Mouse (Mus musculus): ENCODE data around the gene Ak7. TPM values are rescaled to one million over a fixed set of nuclear protein-coding genes. Genes with fewer than 3 reads are reported as not detected.

Ak7 gene
- polyA plus RNA-seq (2016; fragmentation: Nextera tagmentation; extraction: Ambion mirVana) = 1.1 and 2.1 TPM in 2 replicates

GRCm38 (mm10) chr12:105705799-105706487 is at the start of gene Ak7:
Ak7 (plus strand) TSS chr12:105705976.
- WGBS = 9% methylated on average over 22 of the region's 22 CpGs
- peak within 1 kb of the TSS; percentile 36 for H3K4me3 ChIP-seq
- H3K36me3 ChIP-seq = peaks cover 15% of the 10 kb centered on the region
- peaks cover 14% of the 10 kb centered on the region for H3K4me1 ChIP-seq (replicated peaks)
- H3K27ac ChIP-seq = no peak within 1 kb of the TSS
- H3K27me3 ChIP-seq (ENCODE audit: insufficient read depth, poor library complexity, severe bottlenecking) = no peaks in the 10 kb centered on the region
- DNase-seq (ENCODE audit: low spot score) = peak; percentile 92
- H3K9me3 ChIP-seq = no peaks in the 10 kb centered on the region

- 96% methylated on average over 8 of the region's 8 CpGs for WGBS
- DNase-seq (ENCODE audit: low spot score) = no peak
- no peaks in the 10 kb centered on the region for H3K9me3 ChIP-seq
- H3K4me3 ChIP-seq = no peak overlapping the region
- H3K27me3 ChIP-seq (ENCODE audit: insufficient read depth, poor library complexity, severe bottlenecking) = no peaks in the 10 kb centered on the region
- no peak overlapping the region for H3K27ac ChIP-seq
- H3K36me3 ChIP-seq = peaks cover 44% of the 10 kb centered on the region
- no peaks in the 10 kb centered on the region for H3K4me1 ChIP-seq (replicated peaks)
These were observed 29.5 kb upstream of the Ak7 start for GRCm38 (mm10) chr12:105676274-105676673.

- no peak for DNase-seq (ENCODE audit: low spot score)
- Histone ChIP-seq H3K4me3 (no peak overlapping the region), H3K9me3 (no peaks in the 10 kb centered on the region), H3K27ac (no peak overlapping the region), H3K4me1 (replicated peaks) (peaks cover 3% of the 10 kb centered on the region), H3K27me3 (ENCODE audit: insufficient read depth, poor library complexity, severe bottlenecking) (no peaks in the 10 kb centered on the region), H3K36me3 (peaks cover 30% of the 10 kb centered on the region)
- 93% methylated on average over 7 of the region's 7 CpGs for WGBS
These were observed 27.6 kb upstream of the Ak7 start for GRCm38 (mm10) chr12:105678211-105678610.

- Histone ChIP-seq H3K4me1 (replicated peaks) (peaks cover 8% of the 10 kb centered on the region), H3K27ac (no peak overlapping the region), H3K4me3 (no peak overlapping the region), H3K9me3 (no peaks in the 10 kb centered on the region), H3K36me3 (peaks cover 25% of the 10 kb centered on the region), H3K27me3 (ENCODE audit: insufficient read depth, poor library complexity, severe bottlenecking) (no peaks in the 10 kb centered on the region)
- WGBS = 95% methylated on average over 3 of the region's 3 CpGs
- no peak for DNase-seq (ENCODE audit: low spot score)
These were observed 27.0 kb upstream of the Ak7 start for GRCm38 (mm10) chr12:105678762-105679161.

GRCm38 (mm10) chr12:105683933-105684901 is 21.6 kb upstream of the Ak7 start, which contains the start of gene Gskip:
Gskip (plus strand) TSS chr12:105684829.
- Histone ChIP-seq H3K9me3 (no peaks in the 10 kb centered on the region), H3K27ac (peak within 1 kb of the TSS; percentile 94), H3K36me3 (peaks cover 3% of the 10 kb centered on the region), H3K4me1 (replicated peaks) (peaks cover 33% of the 10 kb centered on the region), H3K4me3 (peak within 1 kb of the TSS; percentile 79), H3K27me3 (ENCODE audit: insufficient read depth, poor library complexity, severe bottlenecking) (no peaks in the 10 kb centered on the region)
- DNase-seq (ENCODE audit: low spot score) = peak; percentile 58
- 3% methylated on average over 41 of the region's 41 CpGs for WGBS

GRCm38 (mm10) chr12:105685001-105685691 is 20.6 kb upstream of the Ak7 start, which contains the start of gene Atg2b:
Atg2b (minus strand) TSS chr12:105685211.
- peak; percentile 98 for DNase-seq (ENCODE audit: low spot score)
- Histone ChIP-seq H3K36me3 (peaks cover 13% of the 10 kb centered on the region), H3K27ac (peak within 1 kb of the TSS; percentile 94), H3K27me3 (ENCODE audit: insufficient read depth, poor library complexity, severe bottlenecking) (no peaks in the 10 kb centered on the region), H3K4me1 (replicated peaks) (peaks cover 33% of the 10 kb centered on the region), H3K4me3 (peak within 1 kb of the TSS; percentile 79), H3K9me3 (no peaks in the 10 kb centered on the region)
- WGBS = under 1% methylated on average over 72 of the region's 73 CpGs

GRCm38 (mm10) chr12:105686791-105687190 is 19.0 kb upstream of the Ak7 start:
- Histone ChIP-seq H3K27me3 (ENCODE audit: insufficient read depth, poor library complexity, severe bottlenecking) (no peaks in the 10 kb centered on the region), H3K4me3 (peak overlapping the region; percentile 79; the same call in 1 of the 2 replicates), H3K4me1 (replicated peaks) (peaks cover 33% of the 10 kb centered on the region), H3K9me3 (no peaks in the 10 kb centered on the region), H3K36me3 (peaks cover 29% of the 10 kb centered on the region), H3K27ac (no peak overlapping the region)
- DNase-seq (ENCODE audit: low spot score) = no peak
- WGBS = 93% methylated on average over 3 of the region's 3 CpGs

- H3K36me3 ChIP-seq = peaks cover 35% of the 10 kb centered on the region
- H3K27ac ChIP-seq = no peak overlapping the region
- no peak for DNase-seq (ENCODE audit: low spot score)
- no peaks in the 10 kb centered on the region for H3K27me3 ChIP-seq (ENCODE audit: insufficient read depth, poor library complexity, severe bottlenecking)
- H3K4me3 ChIP-seq = no peak overlapping the region
- 89% methylated on average over 4 of the region's 4 CpGs for WGBS
- peaks cover 33% of the 10 kb centered on the region for H3K4me1 ChIP-seq (replicated peaks)
- H3K9me3 ChIP-seq = no peaks in the 10 kb centered on the region
These were observed 18.4 kb upstream of the Ak7 start for GRCm38 (mm10) chr12:105687416-105687815.

GRCm38 (mm10) chr12:105688546-105688945 is 17.2 kb upstream of the Ak7 start:
- Histone ChIP-seq H3K4me1 (replicated peaks) (peaks cover 27% of the 10 kb centered on the region), H3K27me3 (ENCODE audit: insufficient read depth, poor library complexity, severe bottlenecking) (no peaks in the 10 kb centered on the region), H3K4me3 (no peak overlapping the region), H3K36me3 (peaks cover 47% of the 10 kb centered on the region), H3K9me3 (no peaks in the 10 kb centered on the region), H3K27ac (no peak overlapping the region)
- WGBS = 87% methylated on average over 4 of the region's 4 CpGs
- no peak for DNase-seq (ENCODE audit: low spot score)

GRCm38 (mm10) chr12:105689435-105689834 is 16.3 kb upstream of the Ak7 start:
- no peaks in the 10 kb centered on the region for H3K27me3 ChIP-seq (ENCODE audit: insufficient read depth, poor library complexity, severe bottlenecking)
- 95% methylated on average over 13 of the region's 13 CpGs for WGBS
- peaks cover 18% of the 10 kb centered on the region for H3K4me1 ChIP-seq (replicated peaks)
- no peaks in the 10 kb centered on the region for H3K9me3 ChIP-seq
- no peak overlapping the region for H3K4me3 ChIP-seq
- no peak overlapping the region for H3K27ac ChIP-seq
- H3K36me3 ChIP-seq = peaks cover 56% of the 10 kb centered on the region
- DNase-seq (ENCODE audit: low spot score) = no peak

GRCm38 (mm10) chr12:105694021-105694420 is 11.8 kb upstream of the Ak7 start:
- H3K27ac ChIP-seq = no peak overlapping the region
- no peak overlapping the region for H3K4me3 ChIP-seq
- 97% methylated on average over 2 of the region's 2 CpGs for WGBS
- H3K9me3 ChIP-seq = no peaks in the 10 kb centered on the region
- no peak for DNase-seq (ENCODE audit: low spot score)
- no peaks in the 10 kb centered on the region for H3K27me3 ChIP-seq (ENCODE audit: insufficient read depth, poor library complexity, severe bottlenecking)
- no peaks in the 10 kb centered on the region for H3K4me1 ChIP-seq (replicated peaks)
- peaks cover 87% of the 10 kb centered on the region for H3K36me3 ChIP-seq

GRCm38 (mm10) chr12:105695848-105696247 is 9.9 kb upstream of the Ak7 start:
- Histone ChIP-seq H3K9me3 (no peaks in the 10 kb centered on the region), H3K36me3 (peaks cover 85% of the 10 kb centered on the region), H3K4me3 (no peak overlapping the region), H3K27ac (no peak overlapping the region), H3K27me3 (ENCODE audit: insufficient read depth, poor library complexity, severe bottlenecking) (no peaks in the 10 kb centered on the region), H3K4me1 (replicated peaks) (no peaks in the 10 kb centered on the region)
- 83% methylated on average over 7 of the region's 7 CpGs for WGBS
- DNase-seq (ENCODE audit: low spot score) = no peak

Data from hindbrain, embryonic 10.5 days (tissue).